Mouse (Mus musculus) stomach, postnatal 0 days (tissue): Measurements from ENCODE around the gene Rptor.
"Not testable (repeated sequence)": the region's sequence is repeated elsewhere in the genome, so short reads cannot be mapped to it uniquely, and the experiment has no call there.

Source experiments
- CTCF ChIP-seq: IDR thresholded peaks from 2 replicates; pipeline ENCODE4 v1.5.1; 2016; ENCODE audit warnings: antibody characterized with exemption, low read depth, mild to moderate bottlenecking, moderate library complexity
- EP300 ChIP-seq: optimal IDR thresholded peaks from 2 replicates; pipeline ENCODE3; 2016; ENCODE audit warnings: antibody characterized with exemption

DNA sequence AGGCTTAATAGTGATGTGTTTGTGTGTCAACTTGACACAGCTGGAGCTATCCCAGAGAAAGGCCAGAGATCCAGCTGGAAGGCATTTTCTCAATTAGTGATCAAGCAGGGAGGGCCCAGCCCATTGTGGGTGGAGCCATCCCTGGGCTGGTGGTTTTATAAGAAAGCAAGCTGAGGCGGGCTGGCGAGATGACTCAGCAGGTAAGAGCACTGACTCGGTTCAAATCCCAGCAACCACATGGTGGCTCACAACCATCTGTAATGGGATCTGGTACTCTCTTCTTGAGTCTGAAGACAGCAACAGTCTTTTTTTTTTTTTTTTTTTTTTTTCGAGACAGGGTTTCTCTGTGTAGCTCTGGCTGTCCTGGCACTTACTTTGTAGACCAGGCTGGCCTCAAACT, 58.8 kb downstream of the Rptor start:
- not testable (repeated sequence) for TF ChIP-seq CTCF, EP300
